Mouse (Mus musculus) right cerebral cortex, postnatal 14 days (tissue): Measurements from ENCODE around the gene Hmga2.

Experiments used
- DNase-seq: peaks from one replicate; pipeline ENCODE4 v3.0.0; 2022

Hmga2 gene

DNA sequence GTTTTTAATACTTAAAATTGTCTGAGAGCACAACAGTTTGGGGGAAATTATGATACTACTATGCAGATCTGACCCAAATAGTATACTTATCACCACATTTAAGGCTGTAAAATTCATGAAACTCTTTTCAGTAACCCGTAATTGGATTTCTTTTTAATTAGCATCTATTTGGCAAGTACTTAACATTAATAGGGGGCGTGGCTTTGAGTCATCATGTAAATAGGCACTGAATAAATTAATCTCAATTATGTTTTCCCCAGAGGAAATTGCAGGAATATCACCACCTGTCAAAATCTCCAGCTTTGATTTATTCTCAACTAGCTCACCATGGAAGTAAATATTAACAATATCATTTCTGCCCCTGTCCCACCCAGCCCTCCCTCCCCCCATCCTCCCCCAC, 3.7 kb downstream of the Hmga2 start:
- no peak for DNase-seq

DNA sequence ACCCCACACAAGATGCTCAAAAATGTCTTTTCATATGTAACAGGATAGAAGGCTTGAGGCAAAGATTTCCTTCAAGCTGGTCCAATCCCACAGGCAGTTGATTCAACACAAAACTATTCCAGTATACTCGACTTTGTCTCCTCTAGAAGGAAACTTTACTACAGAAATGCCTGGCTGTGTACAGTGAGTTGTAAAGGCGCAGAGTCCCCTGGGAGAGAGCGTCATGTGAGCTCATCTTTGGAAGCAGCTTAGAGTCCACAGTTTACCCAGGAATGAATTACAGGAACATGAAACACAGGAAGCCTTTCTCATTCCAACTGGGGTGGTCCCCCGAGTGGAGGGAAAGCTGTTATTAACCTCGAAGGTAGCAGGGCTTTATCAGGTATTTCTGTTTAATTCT, 11.1 kb downstream of the Hmga2 start:
- DNase-seq, result no peak

DNA sequence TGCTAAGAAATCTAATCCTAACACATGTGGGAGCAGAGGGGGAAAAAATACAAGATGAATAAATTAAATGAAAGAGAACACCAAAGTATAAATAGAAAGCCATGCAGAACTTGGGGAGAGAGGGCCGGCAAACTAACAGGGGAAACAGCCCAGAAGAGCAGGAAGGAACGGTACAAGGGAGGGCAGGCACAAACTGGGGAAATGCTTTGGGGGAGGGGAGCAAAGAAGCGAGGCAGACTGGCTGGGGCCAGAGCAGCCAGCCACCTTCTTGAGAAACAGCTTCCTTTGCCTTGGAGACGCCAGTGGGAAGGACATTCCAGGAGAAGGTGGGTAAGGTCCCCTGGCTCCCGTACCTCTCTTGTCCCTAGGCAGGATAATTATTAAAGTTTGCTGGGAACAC, 14.5 kb downstream of the Hmga2 start:
- DNase-seq, result no peak

DNA sequence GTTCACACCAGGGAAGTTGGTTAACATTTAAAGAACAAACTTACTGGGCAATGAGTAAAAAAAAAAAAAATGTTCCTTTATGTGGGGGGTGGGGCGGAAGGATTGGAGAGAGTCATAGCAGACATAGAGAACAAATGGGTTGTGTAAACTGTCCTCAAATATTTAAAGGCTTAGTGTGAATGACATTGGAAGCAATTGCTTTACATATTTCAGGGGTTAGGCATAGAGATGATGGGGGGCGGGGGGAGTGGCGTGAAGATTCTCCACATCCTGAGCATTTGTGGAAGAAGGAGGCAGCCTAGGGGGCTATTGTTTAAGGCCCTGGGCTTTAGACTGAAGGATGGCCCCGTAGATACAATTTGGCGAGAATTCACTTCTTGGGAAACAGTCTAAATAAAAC, 15.0 kb downstream of the Hmga2 start:
- no peak for DNase-seq

DNA sequence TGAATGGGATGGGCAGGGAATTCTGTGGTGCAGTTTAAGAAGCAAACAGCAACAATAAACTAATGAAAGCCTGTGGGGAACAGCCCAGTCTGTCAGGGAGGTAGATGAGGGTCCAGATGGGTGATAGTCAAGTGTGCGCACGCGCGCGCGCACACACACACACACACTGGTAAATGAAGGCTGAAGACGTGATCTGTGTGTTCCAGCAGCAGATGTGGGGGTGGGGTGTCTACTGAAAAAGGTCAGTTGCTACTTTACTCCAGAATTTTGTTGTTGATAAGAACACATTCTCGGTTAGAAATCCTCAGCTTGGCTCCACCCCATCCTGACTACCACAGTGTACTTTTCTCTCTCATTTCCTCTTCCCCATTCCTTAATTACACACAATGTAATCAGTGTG, 17.4 kb downstream of the Hmga2 start:
- no peak for DNase-seq

DNA sequence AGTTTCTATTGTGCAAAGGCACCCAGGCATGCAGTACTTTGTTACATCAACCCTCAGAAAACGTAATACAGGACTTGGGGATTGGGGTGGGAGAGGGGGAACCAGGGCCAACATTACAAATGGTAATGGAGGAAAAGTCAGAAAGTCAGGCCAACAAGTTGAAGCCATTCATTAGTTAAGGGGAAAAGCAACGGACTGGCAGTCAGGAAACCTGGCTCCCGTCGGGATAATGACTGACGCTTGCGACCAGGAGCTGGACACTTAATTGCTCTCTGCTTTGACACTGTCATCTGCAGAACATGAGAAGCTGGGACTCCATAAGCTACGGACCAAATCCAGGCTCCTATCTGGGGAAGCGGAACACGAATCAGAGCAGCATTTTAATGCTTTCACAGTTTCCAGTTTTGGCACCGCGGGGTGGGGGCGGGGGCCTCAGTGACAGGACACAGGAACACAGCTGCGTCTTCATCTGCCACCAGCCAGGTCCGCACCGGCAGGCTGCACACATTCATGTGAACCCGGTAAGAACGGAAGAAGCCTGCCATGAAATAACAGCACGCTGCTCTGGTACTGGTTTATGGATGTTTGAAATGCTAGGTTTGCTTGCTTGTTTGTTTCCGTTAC, 26.5 kb downstream of the Hmga2 start:
- DNase-seq, result peak; percentile 17

DNA sequence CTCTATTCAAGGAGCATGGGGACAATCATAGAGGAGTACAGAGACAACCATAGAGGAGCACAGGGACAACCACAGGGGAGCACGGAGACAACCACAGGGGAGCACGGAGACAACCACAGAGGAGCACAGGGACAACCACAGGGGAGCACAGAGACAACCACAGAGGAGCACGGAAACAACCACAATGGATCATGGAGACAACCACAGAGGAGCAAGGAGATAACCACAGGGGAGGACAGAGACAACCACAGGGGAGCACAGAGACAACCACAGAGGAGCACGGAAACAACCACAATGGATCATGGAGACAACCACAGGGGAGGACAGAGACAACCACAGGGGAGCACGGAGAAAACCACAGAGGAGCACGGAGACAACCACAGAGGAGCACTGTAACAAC, 29.5 kb downstream of the Hmga2 start:
- DNase-seq, result no peak

DNA sequence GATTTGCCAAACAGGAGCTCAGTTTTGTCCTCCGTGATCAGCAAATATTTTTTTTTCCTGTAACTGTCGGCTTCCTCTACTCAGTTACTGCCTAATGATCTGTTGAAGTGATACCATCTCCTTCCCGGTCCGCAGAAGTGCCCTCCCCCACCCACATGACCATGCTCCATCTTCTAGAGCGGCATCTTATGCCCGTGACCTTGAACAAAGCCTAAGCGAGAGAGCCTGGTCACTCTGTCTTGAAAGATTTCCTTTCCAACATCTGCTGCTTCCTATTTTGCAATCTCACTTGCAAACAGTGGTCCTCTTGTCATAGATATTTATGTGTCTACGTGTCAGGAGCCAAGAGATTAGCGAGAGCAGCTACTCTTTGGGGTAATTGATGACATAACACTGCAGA, 30.1 kb downstream of the Hmga2 start:
- no peak for DNase-seq

DNA sequence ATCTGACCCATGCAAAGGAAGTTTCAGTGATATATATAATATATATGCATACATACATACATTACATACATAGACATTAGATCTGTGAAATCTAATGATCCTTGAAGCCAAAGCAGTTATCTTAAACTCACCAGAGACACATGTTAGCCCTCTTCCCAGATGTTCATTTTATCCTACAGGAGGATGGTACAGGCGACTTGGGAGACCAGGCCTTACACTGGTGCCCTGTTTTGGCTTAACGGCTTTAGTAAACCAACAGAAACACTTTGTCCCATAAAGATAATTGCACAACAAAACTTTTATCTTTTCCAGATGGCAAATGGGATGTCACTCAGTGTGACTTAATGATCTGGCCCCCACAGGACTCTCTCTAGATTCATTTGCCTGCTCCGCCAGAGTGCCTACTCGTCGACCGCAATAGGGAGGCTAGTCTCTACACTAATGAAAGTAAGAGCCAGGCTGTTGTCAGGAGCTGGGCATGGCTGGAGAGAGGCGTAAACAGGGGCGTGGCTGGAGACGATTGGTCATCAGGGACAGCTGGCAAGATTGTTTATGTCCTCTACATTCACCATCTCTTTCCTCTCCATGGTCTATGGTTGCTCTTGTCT, 31.7 kb downstream of the Hmga2 start:
- no peak for DNase-seq

DNA sequence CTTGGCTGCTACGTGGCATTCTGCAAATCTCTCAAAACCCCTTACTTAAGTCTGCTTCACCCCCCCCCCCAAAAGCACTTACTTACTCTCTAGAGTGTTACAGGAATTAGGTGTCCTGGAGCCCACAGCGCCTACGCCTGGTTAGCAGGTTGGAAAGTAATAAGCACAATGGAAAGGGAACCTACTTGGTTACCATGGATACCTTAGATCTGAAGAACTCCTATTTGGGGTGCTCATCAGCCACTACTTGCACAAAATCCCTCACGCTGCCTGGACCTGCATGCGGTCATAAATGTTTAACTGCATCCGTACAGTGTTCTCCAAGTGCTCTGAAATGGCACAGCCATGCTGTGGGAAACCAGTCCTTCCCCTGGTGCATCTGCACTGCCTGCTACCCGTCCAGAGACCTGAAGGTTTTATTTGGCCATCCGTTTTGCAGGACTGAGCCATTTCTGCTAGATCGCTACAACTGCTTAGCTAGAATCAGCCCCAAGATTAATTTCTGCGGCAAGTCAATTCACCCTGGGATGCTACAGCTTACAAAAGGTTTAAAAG, 32.4 kb downstream of the Hmga2 start:
- no peak for DNase-seq

DNA sequence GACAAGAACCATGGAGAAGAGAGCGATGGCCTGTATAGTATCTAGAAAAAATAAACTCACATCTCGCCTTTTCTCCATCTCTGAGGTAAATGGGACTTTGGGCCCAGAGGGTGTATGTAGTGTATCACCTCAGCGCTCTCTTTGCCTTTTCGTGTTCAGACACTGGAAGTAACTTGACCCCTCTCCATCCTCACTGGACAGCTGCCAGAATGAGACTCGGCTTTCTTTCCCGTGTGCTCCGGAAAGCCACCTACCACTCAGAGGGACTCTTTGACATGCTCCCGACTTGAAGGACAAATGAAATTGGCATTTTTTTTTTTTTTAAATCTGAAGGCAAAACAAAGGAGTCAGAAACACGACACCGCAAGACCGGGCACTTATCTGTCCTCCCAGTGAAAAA, 35.0 kb downstream of the Hmga2 start:
- DNase-seq, result no peak

DNA sequence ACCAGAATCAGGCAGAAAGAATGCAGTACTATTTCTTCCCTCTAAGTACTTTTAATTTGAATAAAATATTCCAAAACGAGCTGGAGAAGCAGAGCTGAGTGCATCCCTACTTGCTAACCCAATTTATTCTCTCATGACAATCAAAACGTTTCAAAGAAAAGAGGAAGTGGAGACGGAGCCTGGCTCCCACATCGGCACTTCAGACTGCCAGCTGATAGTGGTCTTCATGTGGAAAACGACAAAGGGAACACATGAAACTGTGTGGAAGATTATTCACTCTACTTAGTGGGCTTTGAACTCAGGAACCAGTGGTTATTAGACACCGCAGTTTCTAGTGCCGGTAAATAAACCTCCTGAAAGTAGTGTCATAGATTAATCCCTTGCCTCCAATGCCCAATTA, 41.8 kb downstream of the Hmga2 start:
- DNase-seq, result no peak

DNA sequence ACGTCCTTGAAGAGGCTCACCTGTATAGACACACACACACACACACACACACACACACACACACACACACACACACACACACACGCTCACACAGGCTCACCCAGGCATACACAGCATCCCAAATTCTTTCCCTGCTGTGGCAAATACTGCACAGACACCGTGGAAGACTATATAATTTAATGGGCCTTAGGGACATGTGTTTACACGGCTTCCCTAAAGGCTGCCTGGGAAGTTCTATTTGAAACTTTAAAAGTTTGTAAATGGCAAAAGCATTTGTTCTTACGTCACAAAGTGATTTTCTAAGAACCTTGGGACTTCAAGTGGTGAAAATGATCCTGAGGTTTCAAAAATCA, 42.8 kb downstream of the Hmga2 start:
- no peak for DNase-seq

DNA sequence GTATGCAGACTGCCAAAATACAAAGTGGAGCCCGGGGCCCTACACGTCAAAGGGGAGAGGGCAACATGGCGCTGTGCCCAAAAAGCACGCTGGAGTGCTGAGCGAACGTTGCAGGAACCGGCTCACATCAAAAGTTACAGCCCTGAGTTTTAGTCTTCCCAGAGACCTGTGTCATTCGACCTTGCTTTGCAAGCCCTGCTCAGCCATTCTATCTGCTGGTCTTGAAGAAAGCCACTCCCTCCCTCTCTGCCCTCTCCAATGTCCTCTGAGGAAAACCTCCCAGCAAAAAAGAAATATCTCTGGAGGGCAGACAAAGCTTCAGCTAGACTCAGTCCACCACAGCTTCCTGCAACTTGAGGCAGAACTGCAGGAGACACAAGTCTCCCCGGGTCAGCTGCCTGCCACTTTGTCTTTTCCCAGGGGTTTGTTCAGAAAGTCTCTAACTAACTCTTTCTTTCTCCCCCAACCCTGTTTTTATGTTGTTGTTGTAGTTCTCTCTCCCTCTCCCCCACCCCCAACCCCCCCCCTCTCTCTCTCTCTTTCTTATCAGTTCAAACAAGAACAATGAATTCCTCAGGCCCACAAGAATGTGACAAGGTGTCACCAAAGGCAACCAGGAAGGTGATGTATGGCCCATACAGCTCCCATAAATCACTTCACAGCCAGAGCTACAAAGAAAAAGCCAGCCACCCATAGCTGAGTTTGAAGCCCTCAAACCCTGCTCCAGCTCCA, 43.4 kb downstream of the Hmga2 start:
- no peak for DNase-seq

DNA sequence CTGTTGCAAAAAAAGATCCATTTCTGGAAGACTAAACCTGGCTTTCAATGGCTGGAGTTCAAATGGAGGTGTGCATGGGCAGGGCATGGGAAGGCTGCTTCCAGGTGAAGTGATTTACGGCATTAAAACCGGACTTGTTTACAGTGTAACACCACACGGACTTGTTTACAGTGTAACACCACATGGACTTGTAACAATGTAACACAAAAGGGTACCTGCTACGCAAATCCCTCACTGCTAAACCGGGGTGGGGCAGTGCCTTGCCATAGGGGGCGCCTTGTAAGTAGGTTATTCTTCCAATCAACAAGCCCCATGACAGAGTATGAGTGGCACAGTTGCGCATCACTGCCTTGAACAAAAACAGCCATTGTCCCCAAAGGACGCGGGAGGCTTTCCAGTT, 44.2 kb downstream of the Hmga2 start:
- DNase-seq, result no peak

DNA sequence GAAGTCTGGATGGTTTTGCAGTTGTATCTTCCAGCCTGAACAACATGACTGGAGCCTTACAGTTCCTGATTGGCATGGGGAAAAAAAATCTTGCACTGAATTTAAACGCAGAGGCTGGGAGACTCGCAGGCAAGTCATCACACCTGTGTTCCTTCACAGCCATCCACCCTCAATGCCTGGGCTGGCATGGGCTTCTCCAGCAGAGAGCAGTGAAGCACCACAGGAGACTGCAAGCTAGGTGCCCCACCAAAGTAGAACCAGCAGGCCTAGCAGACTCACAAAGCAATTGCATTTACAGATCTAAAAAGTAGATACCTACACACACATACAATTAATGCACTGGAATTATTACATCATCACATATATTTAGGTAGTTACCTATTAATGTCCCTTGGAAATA, 44.8 kb downstream of the Hmga2 start:
- peak; percentile 41 for DNase-seq

DNA sequence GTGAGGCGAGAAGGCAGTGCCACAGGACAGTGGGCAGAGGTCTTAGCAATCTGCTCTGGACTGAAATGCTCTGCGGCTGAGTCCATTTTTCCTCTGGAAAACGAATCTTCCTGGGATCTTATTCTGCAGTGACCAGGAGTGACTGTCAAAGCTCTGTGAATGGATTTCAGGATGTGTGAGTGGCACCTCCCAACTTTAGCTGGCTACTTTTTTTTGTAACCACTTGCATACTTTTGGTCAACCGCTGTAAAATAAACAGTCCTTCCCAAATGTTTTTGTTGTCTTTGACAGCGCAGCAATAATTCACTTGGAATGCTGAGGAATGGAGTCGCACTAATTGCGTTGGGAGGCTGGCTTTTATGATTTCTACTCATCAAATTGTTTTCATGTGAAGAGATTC, 45.8 kb downstream of the Hmga2 start:
- no peak for DNase-seq

DNA sequence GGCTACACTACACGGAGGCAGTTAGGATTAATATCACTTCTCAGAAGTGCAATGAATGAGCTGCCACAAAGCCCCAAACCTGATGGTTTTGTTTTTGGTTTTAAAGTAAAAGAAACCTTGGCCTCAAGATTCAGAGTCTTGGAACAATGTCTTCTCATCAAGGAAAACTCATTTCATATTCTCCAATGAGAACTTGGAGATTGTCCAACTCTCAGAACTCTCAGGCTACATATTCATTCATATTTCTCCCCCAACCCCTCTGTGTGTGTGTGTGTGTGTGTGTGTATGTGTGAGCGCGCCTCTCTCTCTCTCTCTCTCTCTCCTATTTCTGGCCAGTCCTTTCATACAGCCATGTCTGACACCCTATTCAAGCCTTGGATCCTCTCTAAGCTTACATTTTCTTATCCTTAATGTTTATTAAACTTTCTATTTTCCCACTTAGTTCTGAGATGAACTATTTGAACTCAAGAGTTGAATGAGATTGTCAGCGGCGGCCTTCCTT, 46.5 kb downstream of the Hmga2 start:
- no peak for DNase-seq

DNA sequence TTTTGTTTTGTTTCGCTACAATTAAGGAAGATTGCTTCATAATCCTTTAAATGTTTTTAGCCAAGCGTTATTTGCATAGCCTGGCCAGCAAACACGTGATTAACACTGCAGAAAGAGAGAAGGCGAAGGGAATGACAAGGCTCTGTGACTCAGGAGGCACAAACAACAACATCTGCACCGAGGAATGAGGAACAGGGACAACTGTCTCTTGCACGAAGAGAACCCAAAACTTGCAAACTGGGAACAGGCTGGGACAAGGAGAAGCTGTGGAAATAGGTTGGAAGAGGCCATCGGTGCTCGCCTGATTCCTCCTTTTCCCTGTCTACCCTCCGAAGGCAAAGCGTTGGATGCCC, 47.1 kb downstream of the Hmga2 start:
- DNase-seq, result no peak

DNA sequence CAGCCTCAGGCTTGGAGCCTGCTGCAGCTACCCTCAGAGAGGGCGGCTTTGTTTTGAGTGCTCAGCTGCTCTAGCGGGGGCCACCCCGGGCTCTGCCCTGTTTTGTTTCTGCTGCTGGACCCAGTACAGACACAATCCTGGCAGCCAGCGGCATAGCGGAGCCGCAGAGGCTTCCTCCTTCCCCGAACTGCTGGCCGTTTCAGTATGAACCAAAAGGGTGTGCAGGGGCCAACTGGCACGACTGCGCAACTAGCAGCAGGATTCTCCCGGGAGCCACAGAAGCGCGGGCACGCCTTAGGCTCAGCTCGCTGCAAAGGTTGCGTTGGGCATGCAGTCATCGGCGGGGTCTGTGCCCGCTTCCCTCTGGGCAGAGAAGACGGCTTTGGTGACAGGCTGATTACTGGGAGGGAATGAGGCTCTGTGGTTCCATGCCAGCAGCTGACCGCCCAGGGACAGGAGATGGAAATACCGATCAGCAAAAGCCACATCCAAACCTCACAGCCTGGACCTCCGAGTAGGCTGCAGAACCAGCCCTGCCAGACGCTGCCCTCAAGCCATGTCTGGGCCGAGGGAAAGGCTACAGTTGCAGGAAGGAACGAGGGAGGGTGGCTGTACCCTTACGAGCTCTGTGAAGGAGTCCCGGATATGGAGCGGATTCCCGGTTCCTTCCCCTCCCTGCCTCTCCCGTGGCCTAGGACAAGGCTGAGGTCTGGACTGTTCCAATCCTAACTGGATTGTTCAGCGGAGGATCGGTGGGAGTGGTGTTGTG, 47.7 kb downstream of the Hmga2 start:
- DNase-seq, result peak; percentile 7

DNA sequence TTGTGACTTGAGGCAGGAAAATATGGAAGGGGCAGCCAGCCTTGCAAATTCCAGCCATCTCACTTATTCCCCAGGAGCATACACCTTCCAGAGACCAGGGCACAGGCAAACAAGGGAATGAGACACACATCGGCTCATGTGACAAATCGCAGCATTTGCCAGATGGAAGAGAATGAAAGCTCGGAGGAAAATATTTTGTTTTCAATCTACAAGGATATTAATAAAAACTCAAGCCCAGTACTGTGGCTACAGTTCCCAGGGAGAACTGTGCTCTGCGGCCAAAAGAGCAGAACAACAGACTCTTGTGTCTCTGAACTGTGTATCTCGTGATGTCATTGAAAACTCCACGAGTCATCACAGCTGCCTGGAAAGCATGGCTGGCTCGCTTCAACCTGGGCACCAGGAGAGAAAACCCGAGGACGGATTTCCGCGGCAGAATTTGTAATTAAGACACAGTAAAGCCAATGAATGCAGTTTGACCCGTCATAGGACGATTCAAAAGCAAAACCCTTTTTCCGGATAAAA, 50.1 kb downstream of the Hmga2 start:
- no peak for DNase-seq

DNA sequence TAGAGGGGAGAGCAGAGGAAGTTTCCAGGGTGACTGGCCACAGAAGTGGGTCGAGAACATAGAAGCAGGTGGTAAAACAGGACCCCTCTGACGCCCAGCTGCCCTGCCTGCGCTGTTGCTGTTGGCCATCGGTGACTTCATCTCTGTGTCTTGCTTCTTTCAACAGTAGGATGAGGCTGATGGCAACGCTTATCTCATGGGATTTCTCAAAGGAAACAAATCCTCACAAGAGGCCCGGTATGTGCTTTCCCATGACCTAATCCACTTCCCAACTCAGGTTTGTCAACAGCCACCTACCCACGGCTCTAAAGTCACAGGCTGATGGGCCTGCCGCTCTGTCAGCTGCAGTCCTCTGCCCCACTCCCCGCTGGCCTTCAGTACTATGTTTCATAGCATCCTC, 52.3 kb downstream of the Hmga2 start:
- no peak for DNase-seq

DNA sequence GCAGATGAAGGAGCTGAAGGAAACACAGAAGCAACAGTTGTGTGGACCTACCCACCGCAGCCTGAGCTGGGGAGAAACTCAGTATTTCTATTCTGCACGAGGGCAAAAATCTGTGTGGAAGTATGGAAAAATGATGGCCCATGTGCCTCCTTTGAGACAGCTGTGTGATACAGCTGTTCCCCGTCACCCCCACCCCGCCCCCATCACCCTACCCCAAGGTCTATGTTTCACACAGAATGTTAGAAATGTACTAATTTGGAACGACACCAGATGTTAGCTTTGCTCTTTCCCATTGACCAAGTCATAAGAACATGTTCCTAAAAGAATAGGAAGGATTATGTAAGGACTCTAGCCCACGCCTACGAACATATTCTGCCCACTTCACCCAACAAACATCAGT, 53.0 kb downstream of the Hmga2 start:
- DNase-seq, result no peak
